Mouse (Mus musculus) cerebellum, adult 11 months (tissue): ENCODE data around the gene Gm38392.
A peak's percentile ranks its signal among the peaks of the same experiment; 100 is the strongest.
"Not testable (repeated sequence)": the region's sequence is repeated elsewhere in the genome, so short reads cannot be mapped to it uniquely, and the experiment has no call there.

ENCODE experiments used
- DNase-seq: peaks from one replicate; pipeline ENCODE4 v3.0.0; 2022

Gene Gm38392

GRCm38 (mm10) chr3:88276529-88277143 is 10.4 kb downstream of the Gm38392 start:
- peak; percentile 12 for DNase-seq

DNA sequence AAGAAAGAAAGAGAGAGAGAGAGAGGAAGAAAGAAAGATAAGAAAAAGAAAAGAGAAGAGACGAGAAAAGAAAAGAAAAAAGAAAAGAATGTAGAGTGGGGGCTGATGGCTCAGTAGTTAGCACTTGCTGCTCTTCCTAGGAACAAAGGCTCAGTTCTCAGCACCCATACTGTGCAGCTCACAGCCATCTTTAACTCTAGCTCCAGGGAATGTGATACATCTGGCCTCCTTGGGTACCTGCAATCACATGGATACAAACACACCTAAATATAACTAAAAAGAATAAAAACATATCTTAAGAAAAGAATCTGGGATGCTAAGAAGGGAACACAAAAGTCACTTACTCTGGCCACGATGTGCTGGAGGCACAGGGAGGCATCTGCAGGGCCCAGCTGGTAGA is 10.9 kb downstream of the Gm38392 start:
- no peak for DNase-seq

DNA sequence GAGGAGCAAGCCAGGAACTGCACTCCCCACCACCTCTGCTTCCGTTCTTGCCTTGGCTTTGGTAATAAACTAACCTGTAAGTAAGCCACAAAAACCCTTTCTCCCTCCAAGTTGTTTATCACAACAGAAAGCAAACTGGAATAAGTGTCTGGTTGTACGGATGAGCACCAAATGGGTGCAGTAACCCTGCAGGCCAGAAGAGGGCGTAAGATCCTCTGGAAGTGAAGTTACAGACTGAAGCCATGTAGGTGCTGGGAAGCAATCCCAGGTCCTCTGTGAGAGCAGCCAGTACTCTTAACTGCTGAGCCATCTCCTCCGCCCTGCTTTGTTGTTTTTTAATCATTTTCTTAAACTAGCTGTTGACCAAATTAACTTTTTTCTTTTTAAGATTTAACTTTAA is 13.0 kb downstream of the Gm38392 start:
- no peak for DNase-seq

GRCm38 (mm10) chr3:88271859-88272258 is 15.2 kb downstream of the Gm38392 start:
- no peak for DNase-seq

- DNase-seq, result not testable (repeated sequence)
Measured at GRCm38 (mm10) chr3:88271298-88271697, 15.7 kb downstream of the Gm38392 start.

DNA sequence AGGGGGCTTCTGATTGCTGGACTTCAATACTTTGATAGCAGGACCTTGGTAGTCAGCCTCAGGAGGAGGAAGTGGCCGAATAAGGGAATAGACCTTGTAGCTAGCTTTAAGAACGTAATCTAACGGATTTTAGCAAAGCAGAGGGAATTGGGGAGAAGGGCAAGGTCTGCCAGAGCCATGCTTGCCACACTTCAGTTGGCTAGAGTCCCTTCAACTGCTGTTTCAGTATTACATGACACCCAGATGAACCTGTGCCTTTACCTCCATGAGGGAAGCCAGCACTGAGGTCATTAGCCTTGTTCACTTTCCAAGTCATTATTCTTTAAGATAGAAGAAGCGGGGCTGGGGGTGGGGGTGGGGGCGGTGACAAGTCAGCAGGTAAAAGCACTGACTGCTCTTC is 18.0 kb downstream of the Gm38392 start:
- DNase-seq, result no peak

GRCm38 (mm10) chr3:88268014-88268413 is 19.0 kb downstream of the Gm38392 start:
- not testable (repeated sequence) for DNase-seq

DNA sequence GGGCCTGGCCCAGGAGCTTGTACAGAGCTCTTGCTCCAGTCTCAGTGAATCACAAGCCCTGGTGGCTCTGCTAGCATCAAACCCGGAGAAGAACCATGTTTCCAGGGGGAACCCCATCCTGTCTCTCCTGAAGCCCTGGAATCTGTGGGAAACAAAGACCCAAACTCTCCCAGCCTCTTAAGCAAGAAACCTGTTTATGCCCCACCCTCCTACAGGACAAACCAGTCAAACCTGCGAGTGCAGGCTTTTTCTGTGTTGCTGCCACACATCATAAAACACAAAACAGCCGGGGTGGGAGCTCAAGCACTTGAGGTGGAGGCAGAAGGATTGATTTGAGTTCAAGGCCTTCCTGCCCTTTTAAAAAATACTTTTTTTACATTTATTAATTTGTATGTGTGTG is 24.7 kb downstream of the Gm38392 start:
- no peak for DNase-seq

DNA sequence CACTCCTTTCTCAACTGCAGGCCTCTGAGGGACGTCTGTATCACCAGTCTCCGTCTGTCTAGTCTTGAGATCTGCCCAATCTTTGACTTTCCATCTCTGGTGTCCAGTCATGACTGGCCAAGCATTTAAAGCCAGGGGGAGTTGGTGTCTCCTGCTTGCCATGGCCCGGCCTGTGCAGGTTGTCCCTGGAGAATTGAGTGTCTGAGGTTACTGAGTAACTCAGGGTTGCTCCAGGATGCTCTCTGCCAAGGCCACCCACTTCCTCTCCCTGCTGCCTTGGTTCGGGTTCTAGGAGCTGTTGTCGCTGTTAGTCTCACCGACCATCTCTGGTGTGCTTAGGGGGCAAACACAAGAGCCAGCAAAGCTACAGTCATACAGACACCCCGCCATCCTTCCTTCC is 30.6 kb downstream of the Gm38392 start:
- DNase-seq, result no peak

DNA sequence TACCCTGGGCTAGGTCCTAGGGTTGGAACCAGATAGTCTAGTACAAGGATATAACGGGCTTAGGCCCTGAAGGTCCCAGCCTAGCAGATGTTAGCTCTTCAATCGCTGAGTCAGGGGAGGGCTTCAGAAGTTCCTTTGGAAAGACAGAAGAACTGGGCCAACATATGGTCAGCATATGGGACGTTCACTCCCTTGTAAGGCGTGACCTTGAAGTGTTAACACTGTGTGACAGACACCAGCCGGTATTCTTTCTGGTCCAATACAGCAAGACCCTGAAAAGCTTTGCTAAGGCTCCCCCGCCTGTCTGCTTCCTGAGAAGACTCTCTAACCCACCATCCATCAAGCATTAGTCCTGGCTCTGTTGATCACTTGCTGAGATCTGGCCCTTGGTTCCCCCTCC is 31.1 kb downstream of the Gm38392 start:
- no peak for DNase-seq

DNA sequence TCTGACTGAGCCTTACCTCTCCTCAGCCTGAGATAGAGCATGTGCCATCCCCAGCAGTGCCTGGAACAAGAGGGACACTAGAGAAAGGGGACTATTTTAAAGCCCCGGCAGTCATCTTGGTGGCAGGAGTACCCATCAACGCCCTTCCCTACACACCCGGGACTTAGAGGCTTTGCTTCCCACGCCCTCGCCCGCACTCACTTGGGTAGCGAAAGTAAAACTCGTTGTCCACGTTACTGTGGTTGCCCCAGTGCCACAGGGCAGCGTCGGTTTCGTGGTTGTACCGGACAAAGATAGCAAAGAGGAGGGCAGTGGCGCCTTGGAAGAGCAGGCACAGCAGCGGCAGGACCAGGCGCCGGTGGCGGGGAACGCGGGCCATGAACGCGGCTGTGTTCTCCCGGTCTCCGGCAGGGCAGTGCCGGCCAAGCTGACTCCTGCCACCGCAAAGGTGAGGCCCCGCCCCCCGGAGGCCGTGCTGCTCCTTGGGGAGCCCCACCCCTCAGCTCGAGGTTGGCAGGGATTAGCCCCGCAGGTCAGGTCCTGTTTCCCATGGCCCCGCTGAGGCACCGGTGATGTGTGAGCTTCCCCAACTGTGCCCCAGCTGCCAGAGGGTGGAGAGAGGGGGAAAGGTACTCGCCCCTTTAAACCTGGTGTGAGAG is 32.6 kb downstream of the Gm38392 start, which contains the start of gene Rhbg:
Rhbg (minus strand) TSS at position 442 of the 659 bp plus-strand sequence.
- DNase-seq, result peak; percentile 50

DNA sequence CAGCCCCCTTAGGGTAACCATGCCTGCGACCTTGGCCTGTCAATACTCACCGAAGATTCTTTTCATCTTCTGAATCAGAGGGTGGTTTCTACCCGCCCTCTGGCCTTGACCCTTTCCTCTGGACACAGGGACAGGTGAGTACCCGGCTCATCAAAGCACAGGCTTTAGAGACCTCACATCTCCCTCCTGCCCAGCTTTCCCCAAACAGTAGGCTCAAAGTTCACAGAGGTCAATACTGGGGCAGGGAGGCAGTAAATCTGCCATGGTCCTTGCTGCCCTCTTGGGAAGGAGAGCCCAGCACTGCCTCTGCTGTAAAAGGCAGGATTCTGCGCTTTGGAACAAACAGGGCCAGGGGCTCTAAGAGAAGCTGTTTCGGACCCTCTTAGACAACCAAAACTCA is 34.3 kb downstream of the Gm38392 start:
- DNase-seq, result no peak

GRCm38 (mm10) chr3:88248406-88248805 is 38.6 kb downstream of the Gm38392 start:
- no peak for DNase-seq

GRCm38 (mm10) chr3:88247666-88248065 is 39.3 kb downstream of the Gm38392 start:
- DNase-seq, result no peak

DNA sequence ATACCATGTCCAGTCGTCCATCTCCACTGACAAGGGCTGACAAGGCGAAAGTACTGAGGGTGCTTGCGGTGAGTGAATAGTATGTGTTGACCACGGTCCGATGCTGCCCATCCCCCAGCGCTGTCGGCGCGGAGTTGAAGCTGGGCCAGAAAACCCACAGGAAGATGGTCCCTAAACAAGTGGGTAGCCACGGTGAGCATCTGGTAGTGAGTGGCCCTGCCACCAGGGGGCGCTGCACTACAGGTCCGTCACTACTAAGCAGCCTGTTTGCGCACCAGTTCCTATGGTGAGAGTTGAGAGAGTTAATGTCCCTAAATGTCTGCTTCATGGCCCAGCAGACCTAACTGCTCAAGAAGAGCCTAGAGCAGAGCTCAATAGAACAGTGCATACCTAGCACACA is 41.2 kb downstream of the Gm38392 start:
- peak; percentile 63 for DNase-seq

DNA sequence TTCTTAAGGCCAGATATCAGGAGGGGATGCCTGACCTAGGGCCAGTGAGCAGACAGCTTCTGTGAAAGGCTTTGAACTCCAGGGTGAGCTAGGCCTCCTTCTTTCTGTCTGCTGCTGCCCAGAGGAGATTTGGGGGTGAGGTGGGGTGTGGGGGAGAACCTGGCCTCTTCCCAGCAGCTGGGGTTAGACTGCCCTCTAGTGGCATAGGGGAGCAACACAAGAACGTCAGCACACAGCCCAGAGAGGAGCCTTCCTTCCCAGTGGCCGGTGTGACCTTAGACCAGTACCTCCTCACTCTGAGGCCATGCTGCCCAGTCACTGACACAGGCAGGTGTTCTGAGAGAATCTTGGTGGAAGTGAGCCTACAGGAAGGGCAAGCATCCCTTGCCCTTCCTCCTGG is 42.9 kb downstream of the Gm38392 start:
- DNase-seq, result peak; percentile 53

- DNase-seq, result peak; percentile 85
Measured at GRCm38 (mm10) chr3:88242531-88242930, 44.5 kb downstream of the Gm38392 start.

GRCm38 (mm10) chr3:88241045-88241786 is 45.8 kb downstream of the Gm38392 start:
- DNase-seq, result peak; percentile 19

DNA sequence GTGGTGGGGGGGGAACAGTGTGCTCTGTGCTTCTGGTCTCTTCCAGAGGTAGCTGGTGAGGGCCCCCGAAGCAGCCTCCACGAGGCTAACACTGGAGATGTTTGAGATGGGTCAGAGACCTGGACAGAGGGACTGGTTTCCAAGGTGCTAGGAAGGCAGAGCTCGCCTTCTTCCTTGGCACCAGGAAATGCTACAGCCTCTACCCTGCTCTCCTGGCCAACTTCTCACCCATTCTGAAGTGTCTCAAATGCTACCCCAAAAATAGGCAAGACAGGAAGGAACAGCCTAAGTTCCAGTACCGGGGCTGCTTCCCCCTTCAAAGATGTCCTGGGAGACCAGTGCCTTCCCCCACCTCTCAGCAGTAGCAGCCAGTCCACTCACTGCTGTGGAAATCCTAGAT is 47.6 kb downstream of the Gm38392 start:
- DNase-seq, result no peak

DNA sequence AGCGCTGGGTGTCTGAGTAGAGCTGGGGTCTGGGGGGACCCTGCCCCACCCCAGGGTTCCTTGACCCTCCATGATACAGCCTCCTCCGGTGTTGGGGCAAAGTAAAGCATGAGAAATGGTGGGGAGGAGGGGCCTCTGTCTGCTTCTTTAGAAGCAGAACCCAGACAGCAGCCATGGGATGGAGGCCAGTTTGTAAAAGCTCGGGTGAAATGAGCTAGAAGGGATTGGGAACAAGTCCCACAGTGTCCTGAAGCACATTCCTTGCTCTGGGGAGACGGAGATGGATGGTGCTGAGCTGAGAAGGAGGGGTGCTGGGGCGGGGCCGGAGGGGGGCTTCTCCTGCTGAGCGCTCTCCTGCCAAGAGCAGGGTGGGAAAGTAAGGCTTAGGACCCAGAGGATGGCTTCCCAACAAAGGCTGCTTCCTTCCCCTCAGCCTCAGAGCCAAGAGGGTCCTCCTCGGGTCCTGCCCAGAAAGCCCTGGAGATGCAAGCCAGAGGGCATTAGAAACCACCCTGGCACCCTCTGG is 48.1 kb downstream of the Gm38392 start:
- peak; percentile 22 for DNase-seq

GRCm38 (mm10) chr3:88237556-88238194 is 49.3 kb downstream of the Gm38392 start:
- DNase-seq, result peak; percentile 49

GRCm38 (mm10) chr3:88237161-88237555 is 49.9 kb downstream of the Gm38392 start:
- DNase-seq, result no peak

DNA sequence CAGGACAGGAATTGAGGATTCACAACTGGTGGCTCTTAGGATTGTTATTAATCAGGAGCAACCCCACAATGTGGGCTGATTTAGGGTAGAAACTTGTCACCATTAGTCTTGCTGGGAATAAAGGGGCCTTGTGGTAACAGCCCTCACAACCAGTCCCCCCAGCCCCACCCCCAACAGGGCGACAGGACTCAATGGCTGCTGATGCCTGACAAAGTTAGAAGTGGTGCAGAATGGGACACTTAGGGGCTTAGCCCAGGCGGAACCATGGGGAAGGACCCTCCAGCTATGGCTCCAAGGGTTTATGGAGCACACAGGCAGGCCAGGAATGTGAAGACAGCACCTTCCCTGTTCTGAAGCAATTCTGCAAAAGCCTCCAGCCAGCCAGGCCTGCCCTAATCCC is 51.4 kb downstream of the Gm38392 start:
- DNase-seq, result no peak
